Mouse (Mus musculus): ENCODE data around the gene Tgfa.

Gene Tgfa

DNA sequence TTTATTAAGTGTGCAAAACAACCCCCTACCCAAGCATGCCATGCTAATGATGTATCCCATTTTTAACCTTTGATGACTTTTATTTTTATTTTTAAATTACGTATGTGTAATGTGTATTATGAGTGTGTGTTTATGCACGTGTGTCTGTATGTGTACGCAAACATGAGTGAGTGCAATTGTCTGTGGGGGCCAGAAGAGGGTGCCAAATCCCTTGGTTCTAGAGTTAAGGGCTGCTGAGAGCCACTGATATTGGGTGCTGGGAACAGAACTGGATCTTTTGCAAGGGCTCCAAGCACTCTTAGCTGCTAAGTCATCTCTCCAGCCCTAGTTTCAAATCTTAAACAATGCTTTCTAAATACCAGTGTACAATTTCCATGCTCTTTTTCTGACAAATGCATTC, 103.9 kb downstream of the Tgfa start:
- no peak for DNase-seq

DNA sequence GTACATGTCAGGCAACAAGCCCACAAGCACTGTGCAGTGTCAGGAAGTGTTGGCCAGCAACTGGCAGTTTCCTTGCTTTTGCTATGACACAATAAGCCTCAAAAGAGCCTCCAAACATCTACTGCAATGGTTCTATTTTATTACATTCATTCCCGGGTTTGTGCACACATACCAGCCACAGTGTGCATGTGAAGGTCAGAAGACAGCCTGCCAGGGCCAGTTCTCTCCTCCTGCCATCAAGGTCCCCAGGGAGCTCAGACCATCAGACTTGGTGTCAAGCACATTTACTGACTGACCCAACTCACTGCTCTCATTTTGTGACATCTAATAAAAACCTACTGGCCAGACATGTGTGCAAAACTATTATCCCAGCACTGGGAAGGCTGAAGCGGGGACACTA, 104.4 kb downstream of the Tgfa start:
- no peak for DNase-seq

DNA sequence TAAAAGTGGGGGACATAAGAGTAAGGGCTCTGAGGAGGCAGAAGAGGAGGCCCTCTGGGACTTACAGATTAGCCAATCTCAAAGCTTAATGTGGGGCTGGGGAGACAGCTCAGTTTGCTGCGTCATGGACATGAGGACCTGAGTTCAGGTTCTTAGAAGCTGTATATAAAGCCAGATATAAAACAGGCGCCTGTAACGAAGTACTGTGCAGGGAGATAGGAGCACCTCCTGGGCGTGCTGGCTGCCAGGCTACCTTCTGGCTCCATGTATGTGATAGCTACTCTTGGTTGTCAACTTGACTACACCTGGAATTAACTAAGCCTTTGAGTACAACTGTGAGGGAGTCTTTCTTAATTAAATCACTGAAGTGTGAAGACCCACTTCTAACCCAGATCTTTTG, 110.7 kb downstream of the Tgfa start:
- no peak for DNase-seq

GRCm38 (mm10) chr6:86314011-86314410, 119.0 kb downstream of the Tgfa start:
- DNase-seq = no peak

- no peak for DNase-seq
These were observed 122.0 kb downstream of the Tgfa start for GRCm38 (mm10) chr6:86317066-86317465.

DNA sequence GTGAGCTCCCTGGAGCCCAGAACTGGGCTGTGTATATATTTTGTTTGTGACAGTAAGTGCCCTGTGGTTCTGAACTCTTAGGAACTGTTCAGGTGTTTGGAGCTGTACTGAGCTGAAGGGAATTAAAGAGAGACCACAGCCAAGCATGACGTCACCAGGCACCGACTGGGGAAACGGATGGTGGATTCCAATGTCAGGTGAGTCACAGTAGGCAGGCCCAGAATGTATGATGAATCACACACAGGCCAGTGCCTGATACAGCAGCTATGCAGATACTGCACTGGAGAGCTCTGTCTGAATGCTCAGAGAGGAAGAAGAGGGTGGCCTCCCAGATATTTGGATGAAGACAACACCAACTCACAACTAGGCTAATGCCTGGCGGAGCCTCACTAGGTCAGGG, 123.8 kb downstream of the Tgfa start:
- no peak for DNase-seq

GRCm38 (mm10) chr6:86322031-86322563, 127.1 kb downstream of the Tgfa start:
- no peak for DNase-seq

- no peak for DNase-seq
These were observed 128.0 kb downstream of the Tgfa start for GRCm38 (mm10) chr6:86322991-86323390.

DNA sequence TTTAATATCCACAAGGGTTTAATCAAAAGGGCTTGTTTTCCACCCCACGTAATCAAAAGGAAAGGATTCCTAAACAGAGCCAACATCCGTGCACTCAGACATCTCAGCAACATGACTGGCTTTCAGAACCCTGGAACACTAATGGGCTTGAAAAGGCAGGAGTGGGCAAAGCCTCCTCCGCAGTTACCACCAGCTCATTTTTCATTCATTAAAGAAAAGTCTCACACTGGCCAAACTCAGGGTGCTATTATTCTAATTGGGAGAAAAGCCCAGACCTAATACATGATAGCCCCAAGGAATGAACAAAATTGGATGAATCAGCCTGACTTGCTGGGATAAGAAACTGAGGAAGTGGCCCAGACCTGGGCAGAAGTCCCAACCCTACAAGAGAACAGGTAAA, 129.4 kb downstream of the Tgfa start:
- DNase-seq = no peak

Data from kidney, adult 9 months (tissue).